Mouse (Mus musculus) T-helper 2 cell (primary cell): ENCODE measurements at regions not wholly inside any gene's neighbourhood (a gene's known extent, or its start where the extent isn't known, plus 50 kb on each side); places are given as distances from the start of the nearest gene placed in this dataset.

Experiments used
- in situ Hi-C: fragments of 300-600 bp; cut with MboI, MseI; formaldehyde crosslinking; loops from one replicate; pipeline ENCODE4 v1.15.1; 2025; ENCODE audit warnings: high pct_unique_total_duplicates

DNA sequence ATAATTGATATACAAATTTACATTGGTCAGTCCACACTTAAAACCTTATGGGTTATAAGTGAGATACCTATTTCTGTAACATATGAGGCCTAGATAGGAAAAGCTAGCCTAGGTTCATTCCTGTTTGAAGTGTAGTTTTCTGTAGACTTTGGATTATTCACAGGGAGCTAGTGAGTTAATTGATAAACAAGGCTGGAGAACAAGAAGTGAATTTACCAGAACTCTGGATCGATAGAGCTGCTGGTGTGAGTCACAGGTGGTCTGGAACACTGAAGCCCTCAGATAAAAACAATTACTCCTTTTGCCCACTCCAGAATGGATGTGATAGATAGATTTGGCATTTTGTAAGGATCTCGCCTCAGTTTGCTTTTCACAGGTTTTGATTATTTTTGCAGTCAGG lies 62.0 kb upstream of the Rtl1 start:
- in situ Hi-C loops = no loop called here

- in situ Hi-C loops = no loop called here
Measured at GRCm38 (mm10) chr12:109674766-109675165, 74.6 kb upstream of the Rtl1 start.

DNA sequence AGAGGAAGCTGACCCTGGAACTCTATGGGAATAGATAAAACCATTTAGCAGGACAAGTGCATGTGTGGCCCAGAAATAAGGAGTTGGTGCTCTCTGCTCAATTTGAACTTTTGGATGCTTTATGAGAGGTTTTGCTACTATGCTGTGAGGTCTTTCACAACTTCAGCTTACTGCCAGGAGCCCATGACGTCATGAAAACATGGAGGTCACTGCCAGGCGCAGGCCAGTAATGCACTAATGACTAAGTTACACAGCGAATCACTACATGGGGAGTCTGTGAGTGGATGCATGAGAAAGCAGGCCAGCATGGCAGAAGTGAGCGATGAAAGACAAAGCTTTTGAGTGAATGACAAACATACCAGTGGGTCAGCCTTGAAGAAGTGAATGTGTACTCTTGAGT lies 93.9 kb upstream of the Rtl1 start:
- in situ Hi-C loops = no loop called here

GRCm38 (mm10) chr12:109694801-109695430 lies 94.8 kb upstream of the Rtl1 start:
- in situ Hi-C loops = no loop called here

DNA sequence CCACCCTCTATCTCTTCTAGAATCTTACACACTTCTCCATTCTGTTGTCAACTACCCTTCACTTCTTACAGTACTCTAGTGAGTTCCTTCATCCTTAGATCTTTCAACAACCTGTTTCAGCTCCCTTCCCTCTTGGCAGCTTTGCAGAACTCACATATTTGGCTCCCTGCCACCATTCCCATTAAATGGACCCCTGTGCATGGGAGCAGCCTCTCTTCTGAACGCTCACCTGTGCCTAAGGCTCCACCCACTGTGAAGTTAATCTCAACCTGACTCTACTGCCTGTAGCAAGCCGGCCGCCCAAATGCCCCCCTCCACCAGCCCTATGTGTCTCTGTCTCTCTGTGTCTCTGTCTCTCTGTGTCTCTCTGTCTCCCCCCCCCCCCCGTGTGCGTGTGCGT lies 106.7 kb upstream of the Rtl1 start:
- in situ Hi-C loops = no loop called here

DNA sequence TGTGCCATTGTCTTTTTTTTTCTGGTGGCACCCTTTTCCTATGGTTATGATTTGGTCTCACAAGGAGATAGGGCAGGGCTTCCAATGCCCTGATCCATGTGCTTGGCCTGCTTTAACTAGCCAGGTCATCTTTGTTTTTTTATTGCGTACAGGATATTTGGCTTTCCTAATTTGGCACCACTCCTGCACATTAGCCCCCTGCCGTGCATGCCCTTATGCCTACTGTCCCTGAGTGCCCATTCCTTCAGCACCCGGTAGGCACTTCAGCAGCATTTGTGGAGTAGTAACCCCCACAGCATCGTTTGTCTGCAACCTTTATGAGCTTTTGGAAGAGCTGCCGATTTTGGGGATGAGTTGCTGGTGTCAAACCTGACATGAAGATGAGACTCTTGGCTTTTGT lies 109.5 kb upstream of the Rtl1 start:
- in situ Hi-C loops = no loop called here

GRCm38 (mm10) chr12:109711392-109711791 lies 111.3 kb upstream of the Rtl1 start:
- in situ Hi-C loops = no loop called here

DNA sequence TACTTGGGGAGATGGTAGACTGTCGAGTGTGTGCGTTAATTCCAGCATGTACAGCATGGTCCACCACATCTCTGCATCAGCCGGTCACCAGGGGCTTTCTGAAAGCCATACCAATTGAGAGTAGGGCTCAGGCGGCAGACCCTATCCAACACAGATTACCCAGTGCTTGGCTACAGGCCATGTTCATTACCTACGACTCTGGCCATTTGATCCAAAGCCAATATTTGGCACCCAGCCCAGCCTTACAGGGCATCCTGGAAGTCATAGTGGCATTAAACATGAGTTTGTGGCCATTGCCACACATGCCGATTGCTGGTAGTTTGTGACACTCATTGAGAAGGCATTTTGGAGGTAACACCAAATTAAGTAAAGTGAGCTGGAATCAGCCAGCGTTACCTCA lies 111.8 kb upstream of the Rtl1 start:
- in situ Hi-C loops = no loop called here

DNA sequence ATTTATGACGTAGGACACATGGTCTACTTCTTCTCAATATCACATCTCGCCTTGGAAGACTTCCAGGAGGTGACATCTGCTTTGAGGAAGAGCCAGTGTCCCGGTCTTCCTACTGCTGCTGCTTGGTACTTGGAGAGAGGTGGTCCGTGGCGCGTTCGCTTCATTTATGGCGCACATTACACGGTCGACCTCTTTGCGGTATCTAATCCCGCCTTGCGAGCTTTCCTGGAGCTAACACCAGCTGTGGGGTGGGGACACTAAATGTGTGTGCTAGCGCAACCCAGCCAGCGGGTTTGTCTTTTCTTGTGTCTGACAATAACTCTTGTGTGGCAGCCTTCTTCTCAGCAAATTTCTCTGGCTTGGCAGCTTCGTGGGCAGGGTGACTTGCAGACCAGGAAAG lies 112.3 kb upstream of the Rtl1 start:
- in situ Hi-C loops = no loop called here

- in situ Hi-C loops = no loop called here
Measured at GRCm38 (mm10) chr12:109713041-109713440, 112.9 kb upstream of the Rtl1 start.

GRCm38 (mm10) chr12:109714061-109714460 lies 113.9 kb upstream of the Rtl1 start:
- in situ Hi-C loops = no loop called here

DNA sequence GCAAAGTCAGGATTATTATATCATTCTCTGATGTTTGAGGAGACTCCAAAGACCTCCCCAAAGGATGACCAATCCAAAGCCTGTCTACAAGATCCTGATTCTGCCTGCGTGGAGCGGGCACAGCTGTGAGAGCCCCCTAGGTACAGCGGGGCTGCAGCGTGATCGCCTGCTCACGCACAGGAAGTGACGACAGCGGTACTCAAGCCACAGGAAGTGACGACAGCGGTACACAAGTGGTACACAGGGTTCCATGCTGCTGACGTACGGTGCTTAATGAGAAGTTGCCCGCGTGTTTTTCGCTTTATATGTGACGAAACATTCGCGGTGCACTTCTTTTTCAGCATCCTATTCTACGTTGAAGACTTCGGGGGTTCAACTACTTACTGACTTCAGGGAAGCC lies 116.9 kb upstream of the Rtl1 start:
- in situ Hi-C loops = no loop called here

- in situ Hi-C loops = no loop called here
Measured at GRCm38 (mm10) chr12:109718036-109718435, 117.9 kb upstream of the Rtl1 start.

DNA sequence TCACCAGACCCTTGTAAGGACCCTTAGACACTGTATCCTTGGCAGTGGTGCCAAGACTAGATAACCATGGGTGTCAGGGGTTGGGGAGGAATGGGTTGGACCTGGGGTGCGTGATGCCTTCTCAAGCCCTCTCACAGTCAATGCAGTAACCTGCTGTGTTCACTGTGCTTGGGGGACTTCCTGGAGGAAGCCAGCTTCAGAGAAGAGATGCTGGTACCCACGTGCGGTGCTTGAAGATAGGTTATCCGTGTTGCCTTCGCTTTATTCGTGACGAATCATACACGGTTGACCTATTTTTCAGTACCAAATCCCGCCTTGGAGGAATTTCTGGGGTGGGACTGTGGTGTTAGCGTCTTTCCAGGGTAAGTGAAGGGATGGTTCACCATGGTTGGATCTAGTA lies 138.1 kb upstream of the Rtl1 start:
- in situ Hi-C loops = no loop called here

- in situ Hi-C loops = no loop called here
Measured at GRCm38 (mm10) chr12:109738911-109739310, 138.8 kb upstream of the Rtl1 start.

DNA sequence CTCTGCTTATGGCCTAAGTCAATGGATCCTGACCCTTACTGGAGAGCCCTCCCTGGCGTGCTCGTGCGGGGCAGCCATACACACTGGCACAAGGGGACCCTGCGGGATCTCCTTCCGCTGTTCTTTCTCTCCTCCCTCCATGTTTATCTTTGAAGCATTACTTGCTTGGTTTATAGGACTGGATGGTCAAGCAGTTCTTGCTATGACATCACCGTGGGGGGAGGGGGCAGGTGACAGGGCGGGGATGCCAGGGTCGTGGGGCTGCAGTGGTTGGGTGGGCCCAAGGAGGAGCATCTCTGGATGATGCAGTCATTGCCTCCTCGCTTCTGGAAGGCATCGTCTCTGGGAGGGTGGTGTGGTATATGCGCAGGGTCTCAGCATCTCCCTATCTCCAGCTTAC lies 142.4 kb upstream of the Rtl1 start:
- in situ Hi-C loops = no loop called here

- in situ Hi-C loops = no loop called here
Measured at GRCm38 (mm10) chr12:109743036-109743650, 143.0 kb upstream of the Rtl1 start.

GRCm38 (mm10) chr12:109744186-109744585 lies 144.1 kb upstream of the Rtl1 start:
- in situ Hi-C loops = no loop called here

DNA sequence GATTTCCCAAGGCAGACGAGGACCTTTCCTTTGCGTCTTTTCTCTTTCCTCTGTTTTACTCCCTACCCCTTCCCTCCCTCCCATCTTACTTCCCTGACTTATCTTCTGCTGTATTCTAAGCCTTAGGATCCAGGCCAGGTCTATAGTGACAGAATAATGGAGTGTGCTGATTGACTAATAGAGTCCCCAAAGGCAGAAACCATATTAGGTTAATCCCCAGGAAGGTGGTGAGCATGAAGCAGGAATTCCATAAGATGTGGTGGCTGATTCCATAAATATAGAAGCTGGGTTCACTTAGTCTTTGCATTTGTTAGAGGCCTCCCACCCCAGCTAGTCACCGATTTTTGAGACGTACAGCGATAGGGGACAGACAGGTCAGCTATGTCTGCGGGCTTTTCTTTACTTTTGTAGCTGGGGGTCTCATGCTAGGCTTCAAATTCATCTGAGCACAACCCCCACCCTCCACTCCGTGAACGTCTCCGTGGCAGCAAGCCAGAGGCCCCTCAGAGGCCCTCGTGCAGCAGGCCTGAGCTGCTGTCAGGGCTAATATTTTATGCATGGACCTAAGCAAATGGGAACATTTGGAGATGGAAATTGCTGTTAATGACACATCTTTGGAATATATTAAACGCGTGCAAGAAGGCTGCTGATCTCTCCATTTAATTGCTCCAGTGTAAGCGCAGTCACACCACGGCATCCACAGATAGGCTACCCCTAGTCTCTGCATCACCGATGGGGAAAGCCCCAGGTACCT lies 145.8 kb upstream of the Rtl1 start:
- in situ Hi-C loops = no loop called here

DNA sequence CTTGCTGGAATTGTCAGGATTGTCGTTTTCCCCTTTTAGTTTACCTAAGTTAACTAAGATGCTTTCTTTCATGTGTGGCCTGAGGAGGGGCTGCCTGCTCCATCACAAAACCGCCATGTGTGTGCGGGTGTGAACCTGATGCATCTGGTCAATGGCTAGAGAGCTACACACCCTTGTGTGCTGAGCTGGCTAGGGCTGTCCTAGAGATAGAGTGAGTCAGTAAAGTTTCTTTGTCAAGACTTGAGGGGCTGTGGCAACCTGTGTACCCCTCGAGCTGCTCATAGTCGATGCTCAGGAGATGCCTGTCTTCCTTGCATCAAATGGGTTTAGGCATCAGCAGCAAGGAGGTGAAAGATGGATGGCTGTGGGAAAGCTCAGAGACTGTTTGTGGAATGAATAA lies 147.1 kb upstream of the Rtl1 start:
- in situ Hi-C loops = no loop called here

DNA sequence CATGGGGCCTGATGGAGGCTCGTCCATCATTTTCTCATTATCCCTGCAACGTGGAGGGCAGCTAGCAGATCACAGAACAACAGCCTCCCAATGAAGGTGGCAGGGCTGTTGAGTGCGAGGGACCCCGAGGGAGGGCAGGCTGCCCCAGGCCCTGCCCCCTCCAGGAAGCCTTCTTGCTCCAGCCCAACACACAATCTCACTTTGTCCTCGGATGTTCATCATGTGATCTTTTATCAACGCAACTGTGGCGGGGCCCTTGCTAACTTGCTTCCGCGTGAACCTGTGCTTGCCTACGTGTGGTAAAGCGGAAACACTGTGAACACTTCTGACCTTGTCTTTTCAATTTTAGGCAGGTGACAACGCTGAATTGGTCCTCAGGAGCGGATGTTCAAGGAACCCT lies 147.6 kb upstream of the Rtl1 start:
- in situ Hi-C loops = no loop called here

DNA sequence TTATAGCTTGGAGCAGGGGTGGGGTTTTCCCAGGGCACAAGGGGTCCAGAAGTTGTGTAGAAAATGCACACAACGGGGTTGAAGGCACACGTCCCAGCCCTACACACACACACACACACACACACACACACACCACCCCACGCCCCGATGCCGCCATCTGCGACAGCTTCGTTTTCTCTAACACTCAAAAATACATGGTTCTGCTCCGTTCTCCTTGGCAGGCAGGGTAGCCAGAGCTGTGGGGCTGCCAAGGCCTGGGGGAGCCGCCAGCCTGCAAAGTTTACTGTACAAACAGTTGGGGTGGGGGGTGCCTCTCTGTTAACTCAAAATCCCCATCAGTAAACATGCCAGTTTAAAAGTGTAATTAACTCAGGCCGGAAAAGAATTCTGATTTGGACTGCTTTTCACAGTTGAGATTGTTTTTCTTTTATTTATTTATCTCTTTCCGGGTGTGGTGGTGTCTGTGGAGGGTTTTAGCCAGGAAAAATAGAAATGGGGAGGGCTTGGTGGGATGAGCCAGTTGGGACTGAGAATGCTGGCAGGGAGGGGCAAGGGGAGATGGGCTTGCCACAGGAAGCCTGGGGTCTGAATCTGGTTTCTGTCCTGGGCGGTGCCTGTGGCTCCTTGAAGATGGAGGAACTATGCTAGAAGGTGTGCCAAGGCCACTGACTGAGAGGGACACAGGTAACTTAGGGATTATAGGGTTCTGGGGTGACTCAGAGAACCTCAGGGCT lies 148.4 kb upstream of the Rtl1 start:
- in situ Hi-C loops = no loop called here

DNA sequence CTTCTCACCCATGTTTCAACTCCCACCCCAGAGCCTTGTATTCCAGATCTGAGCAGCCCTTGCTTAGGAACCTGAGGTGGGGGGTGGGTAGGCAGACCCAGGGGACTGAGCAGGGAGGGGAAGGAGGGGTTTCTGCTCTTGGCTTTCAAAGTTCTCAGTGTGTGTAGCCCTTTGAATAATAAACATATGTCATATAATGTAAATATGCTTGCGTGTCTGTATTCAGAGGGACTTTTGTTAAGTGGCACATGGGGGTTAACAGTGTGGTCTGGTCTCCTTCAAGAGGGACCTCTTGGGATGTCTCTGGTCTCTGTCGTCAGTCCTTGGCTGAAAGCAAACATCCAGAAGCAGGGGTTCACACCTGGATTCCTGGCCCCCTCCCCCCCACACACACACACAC lies 149.1 kb upstream of the Rtl1 start:
- in situ Hi-C loops = no loop called here
